8 mouse cellular contexts compared by ENCODE assay signal in the genomic region with DNA sequence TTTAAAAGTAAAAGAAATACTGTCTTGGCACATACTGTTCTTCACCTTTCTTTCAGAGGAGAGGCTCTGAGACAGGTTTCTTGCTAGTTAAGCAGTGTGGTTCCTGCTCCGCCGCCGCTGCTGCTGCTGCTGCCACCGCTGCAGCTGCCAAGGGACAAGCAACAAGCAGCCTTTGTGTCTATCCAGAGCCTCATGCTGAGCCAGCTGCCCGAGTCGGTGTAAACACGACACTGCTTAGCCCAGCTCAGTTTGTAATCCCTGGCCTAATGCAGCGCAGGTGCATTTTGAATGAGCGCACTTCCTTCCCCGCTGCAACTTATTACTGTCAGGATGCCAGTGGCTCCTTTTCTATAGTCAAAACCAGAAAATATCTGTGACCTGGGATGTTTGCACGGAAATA.
DNase-seq lines count a peak whose midpoint lies in the region; ATAC-seq lines count a peak whose summit lies in the region.

No protein-coding gene starts in this region.

- H3K9me3 ChIP-seq in kidney, embryonic 14.5 days (ENCODE audit: control insufficient read depth, low read length), result no peaks in the 10 kb centered on the region
- H3K9me3 ChIP-seq in embryonic facial prominence, embryonic 11.5 days (replicated peaks; ENCODE audit: control insufficient read depth, low read length), result no peaks in the 10 kb centered on the region
- H3K9me3 ChIP-seq in hindbrain, embryonic 15.5 days, result no peaks in the 10 kb centered on the region
- no peaks in the 10 kb centered on the region for H3K9me3 ChIP-seq in midbrain, embryonic 13.5 days

- DNase-seq in kidney, adult 18-20 months, result no peak
- DNase-seq in embryonic facial prominence, embryonic 11.5 days (ENCODE audit: low spot score), result peak; percentile 81
- peak; percentile 35 for DNase-seq in thymus, postnatal 0 days (ENCODE audit: low spot score)
- no peak for DNase-seq in adrenal gland, adult (ENCODE audit: inconsistent age in 2 of 2, low spot score in 1 of 2)

- WGBS in kidney, embryonic 14.5 days, result 19% methylated on average over 11 of the region's 11 CpGs
- under 1% methylated on average over 11 of the region's 11 CpGs for WGBS in embryonic facial prominence, embryonic 11.5 days
- under 1% methylated on average over 11 of the region's 11 CpGs for WGBS in hindbrain, embryonic 15.5 days
- WGBS in midbrain, embryonic 13.5 days, result under 1% methylated on average over 11 of the region's 11 CpGs

- no peak for ATAC-seq in kidney, embryonic 14.5 days (ENCODE audit: low FRiP score, low TSS enrichment)
- ATAC-seq in embryonic facial prominence, embryonic 11.5 days (replicated peaks; ENCODE audit: insufficient number of reproducible peaks, low FRiP score, low TSS enrichment, low read depth), result peak; percentile 64; the same call in 1 of the 2 replicates
- peak; percentile 62; the same call in 1 of the 2 replicates for ATAC-seq in hindbrain, embryonic 15.5 days (ENCODE audit: low FRiP score, low read depth)
- ATAC-seq in midbrain, embryonic 13.5 days, result peak; percentile 79
- no peak for ATAC-seq in megakaryocyte, adult 5-6 weeks (ENCODE audit: poor library complexity, severe bottlenecking)

- H3K9ac ChIP-seq in kidney, embryonic 14.5 days (ENCODE audit: low read depth, low read length), result no peak overlapping the region
- peak overlapping the region; percentile 25 for H3K9ac ChIP-seq in embryonic facial prominence, embryonic 11.5 days (replicated peaks; ENCODE audit: low read length)
- 0 out of 2 replicates have a peak overlapping the region, but pooled peaks have one; percentile 7 for H3K9ac ChIP-seq in hindbrain, embryonic 15.5 days
- H3K9ac ChIP-seq in midbrain, embryonic 13.5 days (replicated peaks), result peak overlapping the region; percentile 47

- no peak overlapping the region for H3K4me3 ChIP-seq in kidney, embryonic 14.5 days (ENCODE audit: low read length)
- no peak overlapping the region for H3K4me3 ChIP-seq in embryonic facial prominence, embryonic 11.5 days (ENCODE audit: low read depth, low read length)
- no peak overlapping the region for H3K4me3 ChIP-seq in hindbrain, embryonic 15.5 days
- no peak overlapping the region for H3K4me3 ChIP-seq in midbrain, embryonic 13.5 days (replicated peaks)

- peak overlapping the region; percentile 51; the same call in 1 of the 2 replicates for H3K27ac ChIP-seq in kidney, embryonic 14.5 days (ENCODE audit: low read depth, low read length)
- H3K27ac ChIP-seq in embryonic facial prominence, embryonic 11.5 days (replicated peaks; ENCODE audit: low read depth, low read length), result peak overlapping the region; percentile 65
- H3K27ac ChIP-seq in hindbrain, embryonic 15.5 days (replicated peaks), result peak overlapping the region; percentile 84
- H3K27ac ChIP-seq in midbrain, embryonic 13.5 days, result peak overlapping the region; percentile 95

- H3K4me2 ChIP-seq in kidney, embryonic 14.5 days (replicated peaks; ENCODE audit: low read depth, low read length), result no peak overlapping the region
- H3K4me2 ChIP-seq in embryonic facial prominence, embryonic 11.5 days (ENCODE audit: low read depth, low read length), result no peak overlapping the region
- peak overlapping the region; percentile 29 for H3K4me2 ChIP-seq in hindbrain, embryonic 15.5 days
- peak overlapping the region; percentile 27 for H3K4me2 ChIP-seq in midbrain, embryonic 13.5 days (replicated peaks)

- H3K36me3 ChIP-seq in kidney, embryonic 14.5 days (ENCODE audit: control insufficient read depth, insufficient read depth, low read length), result no peaks in the 10 kb centered on the region
- no peaks in the 10 kb centered on the region for H3K36me3 ChIP-seq in embryonic facial prominence, embryonic 11.5 days (replicated peaks; ENCODE audit: control insufficient read depth, insufficient read depth, low read depth, low read length)
- no peaks in the 10 kb centered on the region for H3K36me3 ChIP-seq in hindbrain, embryonic 15.5 days
- no peaks in the 10 kb centered on the region for H3K36me3 ChIP-seq in midbrain, embryonic 13.5 days

- H3K27me3 ChIP-seq in kidney, embryonic 14.5 days (ENCODE audit: control insufficient read depth, insufficient read depth, low read length), result no peaks in the 10 kb centered on the region
- no peaks in the 10 kb centered on the region for H3K27me3 ChIP-seq in embryonic facial prominence, embryonic 11.5 days (ENCODE audit: control insufficient read depth, insufficient read depth, low read length)
- H3K27me3 ChIP-seq in hindbrain, embryonic 15.5 days, result no peaks in the 10 kb centered on the region
- H3K27me3 ChIP-seq in midbrain, embryonic 13.5 days, result no peaks in the 10 kb centered on the region

- H3K4me1 ChIP-seq in kidney, embryonic 14.5 days (ENCODE audit: control insufficient read depth, insufficient read depth, low read length), result 0 out of 2 replicates have a peak, but pooled peaks cover 4% of the 10 kb centered on the region
- H3K4me1 ChIP-seq in embryonic facial prominence, embryonic 11.5 days (ENCODE audit: control insufficient read depth, insufficient read depth, low read length), result no peaks in the 10 kb centered on the region
- peaks cover 15% of the 10 kb centered on the region for H3K4me1 ChIP-seq in hindbrain, embryonic 15.5 days (replicated peaks)
- H3K4me1 ChIP-seq in midbrain, embryonic 13.5 days (replicated peaks), result peaks cover 21% of the 10 kb centered on the region

Comparison
In these comparisons a context has a peak if more than half of its experiments do, and no peak if none do; other contexts are left out.
1. ATAC-seq: peak in embryonic facial prominence, embryonic 11.5 days (single experiment), hindbrain, embryonic 15.5 days (single experiment) and midbrain, embryonic 13.5 days (single experiment); none in kidney, embryonic 14.5 days (single experiment) and megakaryocyte, adult 5-6 weeks (single experiment).
2. H3K4me2 ChIP-seq: peak in hindbrain, embryonic 15.5 days (single experiment) and midbrain, embryonic 13.5 days (single experiment); none in kidney, embryonic 14.5 days (single experiment) and embryonic facial prominence, embryonic 11.5 days (single experiment).
3. DNase-seq: peak in embryonic facial prominence, embryonic 11.5 days (single experiment) and thymus, postnatal 0 days (single experiment); none in kidney, adult 18-20 months (single experiment) and adrenal gland, adult (0 of 2).
4. Peak in every context shown above with its lines, with median percentiles within 50 percentile points of each other: H3K27ac ChIP-seq.